Mouse (Mus musculus): Measurements from ENCODE around the gene St5.

- TF ChIP-seq CTCF (IDR thresholded peaks at IDR 0.05; ENCODE audit: insufficient read depth, low read length) (no peak), POLR2A (IDR thresholded peaks at IDR 0.05; ENCODE audit: borderline replicate concordance, extremely low read depth, low read depth, low read length) (no peak)
Measured at GRCm38 (mm10) chr7:109507119-109507518, 196.3 kb downstream of the St5 start.
